Mouse (Mus musculus) naive thymus-derived CD4-positive, alpha-beta T cell, adult 2 months (primary cell): ENCODE data around the gene Ttbk1.

Experiments used
- DNase-seq: peaks from one replicate; pipeline ENCODE4 v3.0.0-alpha.2; 2011; ENCODE audit warnings: low read depth

The Ttbk1 gene

DNA sequence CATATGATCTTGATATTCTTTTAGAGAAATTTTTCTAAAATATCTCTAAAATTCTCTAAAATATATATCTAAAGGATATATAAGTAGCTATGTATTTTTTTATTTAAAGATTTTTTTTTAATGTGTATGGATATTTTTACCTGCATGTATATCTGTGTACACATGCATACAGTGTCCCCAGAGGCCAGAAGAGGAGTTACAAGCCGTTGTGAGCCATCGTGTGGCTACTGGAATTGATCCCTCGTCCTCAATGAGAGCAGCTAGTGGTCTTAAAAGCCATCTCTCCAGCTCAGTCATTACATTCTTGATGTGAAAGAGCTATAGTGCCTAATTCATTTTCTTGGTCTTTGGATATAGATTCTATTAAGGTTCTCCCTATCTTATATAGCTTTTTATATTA lies 79.0 kb downstream of the Ttbk1 start:
- DNase-seq = peak; percentile 27

DNA sequence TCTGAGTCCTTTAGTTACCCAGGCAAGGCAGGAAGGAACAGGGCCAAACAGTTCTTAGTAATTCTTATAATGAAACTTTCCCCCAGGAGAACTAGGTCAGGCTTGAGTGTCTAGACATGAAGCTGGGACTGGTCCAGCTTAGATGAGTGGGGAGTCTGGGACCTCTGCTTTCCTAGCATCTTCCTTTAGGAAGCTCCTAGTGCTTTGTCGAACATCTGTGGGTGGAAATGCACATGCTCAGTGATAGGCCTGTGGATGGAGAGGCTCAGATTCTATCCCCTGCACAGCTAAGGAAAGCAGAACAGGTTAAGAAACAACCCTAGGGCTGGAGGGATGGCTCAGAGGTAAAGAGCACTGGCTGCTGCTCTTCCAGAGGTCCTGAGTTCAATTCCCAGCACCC lies 92.8 kb downstream of the Ttbk1 start:
- no peak for DNase-seq

DNA sequence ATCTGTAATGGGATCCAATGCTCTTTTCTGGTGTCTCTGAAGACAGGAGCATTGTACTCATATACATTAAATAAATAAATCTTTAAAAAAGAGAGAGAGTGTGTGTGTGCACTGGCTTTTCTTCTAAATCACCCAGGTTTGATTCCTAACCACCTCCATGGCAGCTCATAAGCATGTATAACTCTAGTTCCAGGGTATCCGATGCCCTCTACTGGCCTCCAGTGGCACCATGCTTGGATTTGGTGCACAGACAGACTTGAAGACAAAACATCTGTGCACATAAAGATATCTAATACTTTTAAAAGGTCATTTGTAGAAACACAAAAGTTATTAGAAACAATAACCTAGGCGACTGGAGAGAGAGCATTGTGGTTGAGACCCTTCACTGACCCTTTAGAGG lies 94.5 kb downstream of the Ttbk1 start:
- DNase-seq = peak; percentile 75
